Mouse (Mus musculus) layer of hippocampus, adult 2 months (tissue): ENCODE measurements around the gene Col10a1. TPM values are rescaled to one million over a fixed set of nuclear protein-coding genes. Genes with fewer than 3 reads are reported as not detected.
"Not testable (repeated sequence)": the region's sequence is repeated elsewhere in the genome, so short reads cannot be mapped to it uniquely, and the experiment has no call there.

Experiments
- DNase-seq, 2 experiments: peaks; one replicate each; pipeline ENCODE4 v3.0.0; 2022; ENCODE audit warnings: low spot score in 2 of 2
- H3K27ac ChIP-seq: fragments of 200-600 bp; 2 replicates; pipeline ENCODE4 v1.8.1; 2022
- H3K4me3 ChIP-seq: fragments of 200-600 bp; 2 replicates; pipeline ENCODE4 v1.8.1; 2022; ENCODE audit warnings: mild to moderate bottlenecking
- CTCF ChIP-seq: fragments of 200-600 bp; conservative IDR thresholded peaks from 2 replicates; pipeline ENCODE4 v1.8.1; 2022; ENCODE audit warnings: antibody characterized with exemption, mild to moderate bottlenecking, moderate library complexity
- long read RNA-seq, 2 experiments: library from polyadenylated mRNA; stranded (forward); transcript quantifications; one replicate each; pipeline ENCODE4 v2.0.0; 2021; ENCODE audit warnings: borderline mapping rate in 2 of 2
- total RNA-seq, 2 experiments: library from RNA; stranded (reverse); gene quantifications; 2 replicates each; pipeline ENCODE4 v1.2.3; 2021

The Col10a1 gene
- not detected for total RNA-seq
- long read RNA-seq, experiment 1, partial matches to known transcripts: 0 of 2 reads
- long read RNA-seq, experiment 1, other reads (novel, unspliced or antisense): 2 of 2 reads
- long read RNA-seq, experiment 2: 0 reads

- DNase-seq: no peak
- H3K4me3 ChIP-seq: no peak within 1 kb of the TSS
- TF ChIP-seq CTCF: no peak
- no peak within 1 kb of the TSS for H3K27ac ChIP-seq
Observed at GRCm38 (mm10) chr10:34389681-34390080, at the start of gene Col10a1. Col10a1 (plus strand) TSS chr10:34389981.

- DNase-seq: no peak
- Histone ChIP-seq H3K4me3 (no peak overlapping the region), H3K27ac (no peak overlapping the region)
- TF ChIP-seq CTCF: no peak
Observed at GRCm38 (mm10) chr10:34341014-34341413, 48.8 kb upstream of the Col10a1 start.

- H3K4me3 ChIP-seq: no peak overlapping the region
- no peak for TF ChIP-seq CTCF
- H3K27ac ChIP-seq: no peak overlapping the region
- no peak for DNase-seq
Observed at GRCm38 (mm10) chr10:34341886-34342285, 47.9 kb upstream of the Col10a1 start.

GRCm38 (mm10) chr10:34352166-34352565 is 37.6 kb upstream of the Col10a1 start:
- no peak overlapping the region for H3K4me3 ChIP-seq
- no peak for DNase-seq
- TF ChIP-seq CTCF: no peak
- H3K27ac ChIP-seq: no peak overlapping the region

GRCm38 (mm10) chr10:34358263-34358662 is 31.5 kb upstream of the Col10a1 start:
- H3K4me3 ChIP-seq: no peak overlapping the region
- no peak overlapping the region for H3K27ac ChIP-seq
- DNase-seq: no peak
- no peak for TF ChIP-seq CTCF

- no peak for DNase-seq
- no peak for TF ChIP-seq CTCF
- Histone ChIP-seq H3K4me3 (no peak overlapping the region), H3K27ac (no peak overlapping the region)
Observed at GRCm38 (mm10) chr10:34363756-34364155, 26.0 kb upstream of the Col10a1 start.

GRCm38 (mm10) chr10:34368138-34368537 is 21.6 kb upstream of the Col10a1 start:
- no peak overlapping the region for H3K4me3 ChIP-seq
- peak; percentile 77 for TF ChIP-seq CTCF
- H3K27ac ChIP-seq: no peak overlapping the region
- no peak for DNase-seq

- H3K27ac ChIP-seq: no peak overlapping the region
Observed at GRCm38 (mm10) chr10:34373332-34373731, 16.4 kb upstream of the Col10a1 start.

GRCm38 (mm10) chr10:34385636-34386035 is 4.1 kb upstream of the Col10a1 start:
- no peak for DNase-seq
- no peak overlapping the region for H3K27ac ChIP-seq
- no peak overlapping the region for H3K4me3 ChIP-seq
- no peak for TF ChIP-seq CTCF

More at GRCm38 (mm10) chr10:34373332-34373731, 16.4 kb upstream of the Col10a1 start:
- H3K4me3 ChIP-seq: no peak overlapping the region
- TF ChIP-seq CTCF: no peak
- DNase-seq: no peak

GRCm38 (mm10) chr10:34396959-34397358 is 7.2 kb downstream of the Col10a1 start:
- no peak for TF ChIP-seq CTCF
- DNase-seq: no peak
- Histone ChIP-seq H3K4me3 (no peak overlapping the region), H3K27ac (no peak overlapping the region)

- DNase-seq: no peak
- no peak overlapping the region for H3K27ac ChIP-seq
- peak; percentile 69 for TF ChIP-seq CTCF
- H3K4me3 ChIP-seq: no peak overlapping the region
Observed at GRCm38 (mm10) chr10:34399267-34399666, 9.5 kb downstream of the Col10a1 start.

- TF ChIP-seq CTCF: no peak
- peak; percentile 91 to 95 for DNase-seq
- H3K4me3 ChIP-seq: peak within 1 kb of the TSS; percentile 80
- peak within 1 kb of the TSS; percentile 75 for H3K27ac ChIP-seq
Observed at GRCm38 (mm10) chr10:34418204-34418756, 28.5 kb downstream of the Col10a1 start, which contains the start of gene Nt5dc1. Nt5dc1 (minus strand) TSS chr10:34418552.

- H3K4me3 ChIP-seq: peak overlapping the region; percentile 80
- H3K27ac ChIP-seq: peak overlapping the region; percentile 46; the same call in 1 of the 2 replicates
- DNase-seq: not testable (repeated sequence)
Observed at GRCm38 (mm10) chr10:34418794-34419193, 29.0 kb downstream of the Col10a1 start.

- TF ChIP-seq CTCF: peak; percentile 90
- Histone ChIP-seq H3K27ac (no peak overlapping the region), H3K4me3 (no peak overlapping the region)
- no peak for DNase-seq
Observed at GRCm38 (mm10) chr10:34431783-34432182, 42.0 kb downstream of the Col10a1 start.

GRCm38 (mm10) chr10:34434191-34434590 is 44.4 kb downstream of the Col10a1 start:
- H3K27ac ChIP-seq, H3K4me3 ChIP-seq, DNase-seq: not testable (repeated sequence)
